Mouse (Mus musculus): ENCODE measurements around the gene Atn1. TPM values are rescaled to one million over a fixed set of nuclear protein-coding genes. Genes with fewer than 3 reads are reported as not detected.

Gene Atn1
- polyA plus RNA-seq, 1 experiment from 2014 or later, result 9.6 TPM

- Histone ChIP-seq H3K4me2 (replicated peaks; ENCODE audit: low read depth, low read length) (peak overlapping the region; percentile 99), H3K36me3 (ENCODE audit: insufficient read depth, low read length) (peaks cover 12% of the 10 kb centered on the region; the same call in 1 of the 2 replicates), H3K9ac (replicated peaks; ENCODE audit: low read depth) (peak overlapping the region; percentile 68; the same call in 1 of the 2 replicates), H3K4me3 (ENCODE audit: low read depth, low read length) (peak overlapping the region; percentile 53; the same call in 1 of the 2 replicates), H3K27ac (ENCODE audit: low read length) (no peak overlapping the region), H3K4me1 (ENCODE audit: insufficient read depth, low read depth, low read length) (no peaks in the 10 kb centered on the region; the same call in 1 of the 2 replicates), H3K27me3 (replicated peaks; ENCODE audit: insufficient read depth, low read length) (no peaks in the 10 kb centered on the region), H3K9me3 (ENCODE audit: low read length) (no peaks in the 10 kb centered on the region)
- DNase-seq (ENCODE audit: low spot score) (no peak), ATAC-seq (no peak)
- 74% methylated on average over 26 of the region's 26 CpGs for WGBS
- TF ChIP-seq CTCF (IDR thresholded peaks at IDR 0.05), result no peak
Measured at GRCm38 (mm10) chr6:124744755-124745321, 11.5 kb downstream of the Atn1 start.

- ATAC-seq (no peak), DNase-seq (ENCODE audit: low spot score) (no peak)
- Histone ChIP-seq H3K9me3 (ENCODE audit: low read length) (no peaks in the 10 kb centered on the region), H3K4me2 (replicated peaks; ENCODE audit: low read depth, low read length) (no peak overlapping the region), H3K4me1 (ENCODE audit: insufficient read depth, low read depth, low read length) (no peaks in the 10 kb centered on the region; the same call in 1 of the 2 replicates), H3K36me3 (ENCODE audit: insufficient read depth, low read length) (peaks cover 9% of the 10 kb centered on the region; the same call in 1 of the 2 replicates), H3K27ac (ENCODE audit: low read length) (no peak overlapping the region), H3K27me3 (replicated peaks; ENCODE audit: insufficient read depth, low read length) (no peaks in the 10 kb centered on the region), H3K9ac (replicated peaks; ENCODE audit: low read depth) (no peak overlapping the region), H3K4me3 (ENCODE audit: low read depth, low read length) (no peak overlapping the region)
- TF ChIP-seq EP300 (IDR thresholded peaks at IDR 0.05), result no peak
- TF ChIP-seq CTCF (IDR thresholded peaks at IDR 0.05), result no peak
- WGBS, result 81% methylated on average over 8 of the region's 8 CpGs
Measured at GRCm38 (mm10) chr6:124743647-124744046, 12.7 kb downstream of the Atn1 start.

GRCm38 (mm10) chr6:124742839-124743514 lies 13.3 kb downstream of the Atn1 start:
- no peaks in the 10 kb centered on the region; the same call in 1 of the 2 replicates for H3K4me1 ChIP-seq (ENCODE audit: insufficient read depth, low read depth, low read length)
- H3K4me2 ChIP-seq (replicated peaks; ENCODE audit: low read depth, low read length), result no peak overlapping the region
- no peaks in the 10 kb centered on the region for H3K9me3 ChIP-seq (ENCODE audit: low read length)
- DNase-seq (ENCODE audit: low spot score), result no peak
- H3K9ac ChIP-seq (replicated peaks; ENCODE audit: low read depth), result no peak overlapping the region
- no peaks in the 10 kb centered on the region for H3K27me3 ChIP-seq (replicated peaks; ENCODE audit: insufficient read depth, low read length)
- peaks cover 9% of the 10 kb centered on the region; the same call in 1 of the 2 replicates for H3K36me3 ChIP-seq (ENCODE audit: insufficient read depth, low read length)
- no peak overlapping the region for H3K4me3 ChIP-seq (ENCODE audit: low read depth, low read length)
- no peak for ATAC-seq
- TF ChIP-seq CTCF (IDR thresholded peaks at IDR 0.05), result no peak
- no peak for TF ChIP-seq EP300 (IDR thresholded peaks at IDR 0.05)
- WGBS, result 83% methylated on average over 15 of the region's 15 CpGs
- H3K27ac ChIP-seq (ENCODE audit: low read length), result no peak overlapping the region

GRCm38 (mm10) chr6:124741842-124742241 lies 14.5 kb downstream of the Atn1 start:
- no peaks in the 10 kb centered on the region; the same call in 1 of the 2 replicates for H3K4me1 ChIP-seq (ENCODE audit: insufficient read depth, low read depth, low read length)
- WGBS, result 73% methylated on average over 3 of the region's 3 CpGs
- 0 out of 2 replicates have a peak overlapping the region, but pooled peaks have one; percentile 10 for H3K9ac ChIP-seq (replicated peaks; ENCODE audit: low read depth)
- TF ChIP-seq CTCF (IDR thresholded peaks at IDR 0.05), result no peak
- no peak for TF ChIP-seq EP300 (IDR thresholded peaks at IDR 0.05)
- H3K4me2 ChIP-seq (replicated peaks; ENCODE audit: low read depth, low read length), result peak overlapping the region; percentile 80
- ATAC-seq (no peak), DNase-seq (ENCODE audit: low spot score) (no peak)
- peaks cover 9% of the 10 kb centered on the region; the same call in 1 of the 2 replicates for H3K36me3 ChIP-seq (ENCODE audit: insufficient read depth, low read length)
- H3K4me3 ChIP-seq (ENCODE audit: low read depth, low read length), result 0 out of 2 replicates have a peak overlapping the region, but pooled peaks have one; percentile 58
- H3K9me3 ChIP-seq (ENCODE audit: low read length), result no peaks in the 10 kb centered on the region
- peak overlapping the region; percentile 96 for H3K27ac ChIP-seq (ENCODE audit: low read length)
- H3K27me3 ChIP-seq (replicated peaks; ENCODE audit: insufficient read depth, low read length), result no peaks in the 10 kb centered on the region

GRCm38 (mm10) chr6:124740888-124741761 lies 15.2 kb downstream of the Atn1 start, which contains the start of gene Grcc10:
Grcc10 (minus strand) TSS chr6:124741374.
- Histone ChIP-seq H3K36me3 (ENCODE audit: insufficient read depth, low read length) (peaks cover 9% of the 10 kb centered on the region; the same call in 1 of the 2 replicates), H3K27me3 (replicated peaks; ENCODE audit: insufficient read depth, low read length) (no peaks in the 10 kb centered on the region), H3K4me3 (ENCODE audit: low read depth, low read length) (peak within 1 kb of the TSS; percentile 58), H3K4me2 (replicated peaks; ENCODE audit: low read depth, low read length) (peak within 1 kb of the TSS; percentile 80), H3K9ac (replicated peaks; ENCODE audit: low read depth) (peak within 1 kb of the TSS; percentile 53), H3K27ac (ENCODE audit: low read length) (peak within 1 kb of the TSS; percentile 96), H3K4me1 (ENCODE audit: insufficient read depth, low read depth, low read length) (no peaks in the 10 kb centered on the region; the same call in 1 of the 2 replicates), H3K9me3 (ENCODE audit: low read length) (no peaks in the 10 kb centered on the region)
- no peak; the same call in none of the 2 replicates for TF ChIP-seq EP300 (IDR thresholded peaks at IDR 0.05)
- TF ChIP-seq CTCF (IDR thresholded peaks at IDR 0.05), result no peak
- ATAC-seq (peak; percentile 69), DNase-seq (ENCODE audit: low spot score) (peak; percentile 97)
- 1% methylated on average over 41 of the region's 41 CpGs for WGBS
